Mouse (Mus musculus): ENCODE measurements around the gene Zzef1. TPM values are rescaled to one million over a fixed set of nuclear protein-coding genes. Genes with fewer than 3 reads are reported as not detected.

Zzef1 gene
- polyA plus RNA-seq, 1 experiment from 2014 or later = 9.8 TPM

DNA sequence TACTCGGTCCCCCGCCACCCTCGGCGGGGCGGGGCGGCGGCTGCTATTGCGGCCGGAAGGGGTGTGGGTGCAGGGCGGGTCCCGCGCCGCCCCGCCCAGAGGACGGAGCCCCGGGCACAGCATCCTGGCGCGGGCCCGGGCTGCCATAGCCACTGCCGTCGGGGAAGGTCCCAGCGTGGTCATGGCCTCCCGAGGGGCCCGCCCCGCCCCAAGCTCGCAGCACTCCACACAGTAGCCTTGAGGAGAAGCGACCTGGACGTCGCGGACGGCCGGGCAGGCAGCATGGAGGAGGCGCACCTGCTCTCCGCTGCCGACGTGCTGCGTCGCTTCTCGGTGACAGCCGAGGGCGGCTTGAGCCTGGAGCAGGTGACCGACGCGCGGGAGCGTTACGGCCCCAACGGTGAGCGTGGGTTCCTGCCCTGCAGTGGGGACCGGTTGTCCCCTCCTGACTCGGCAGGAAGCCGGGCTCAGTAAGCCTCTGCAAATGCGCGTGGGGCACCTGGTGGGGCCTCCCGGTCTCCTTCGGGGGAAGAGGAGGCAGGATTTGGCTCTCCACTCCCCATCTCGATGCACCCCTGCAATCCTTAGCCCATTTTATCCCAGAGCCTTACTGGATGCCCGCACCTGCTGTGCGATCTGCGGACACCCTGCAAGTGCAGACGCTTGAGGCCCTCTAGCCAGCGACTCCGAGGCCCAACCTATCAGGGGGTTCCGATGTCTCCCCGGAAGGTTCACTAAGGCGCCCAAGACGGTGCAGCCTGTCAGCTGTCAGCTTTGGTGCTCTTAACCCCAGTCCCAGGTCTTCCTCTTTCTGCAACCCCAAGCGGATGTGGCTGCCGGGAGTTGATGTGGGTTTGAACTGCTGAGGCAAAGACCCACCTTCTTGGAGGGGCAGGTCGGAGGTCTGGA lies 165.3 kb downstream of the Zzef1 start, which contains the start of gene Atp2a3:
Atp2a3 (plus strand) TSS at position 98 of the 909 bp plus-strand sequence.
- Histone ChIP-seq H3K9me3 (no peaks in the 10 kb centered on the region), H3K4me2 (replicated peaks) (peak within 1 kb of the TSS; percentile 52), H3K36me3 (no peaks in the 10 kb centered on the region), H3K27me3 (peaks cover 49% of the 10 kb centered on the region), H3K9ac (no peak within 1 kb of the TSS), H3K4me1 (peaks cover 10% of the 10 kb centered on the region), H3K27ac (no peak within 1 kb of the TSS), H3K4me3 (peak within 1 kb of the TSS; percentile 37)
- WGBS = 3% methylated on average over 63 of the region's 70 CpGs
- ATAC-seq (ENCODE audit: insufficient number of reproducible peaks, insufficient read depth, low FRiP score, low TSS enrichment) = no peak

- Histone ChIP-seq H3K4me3 (no peak overlapping the region), H3K36me3 (no peaks in the 10 kb centered on the region), H3K4me1 (peaks cover 10% of the 10 kb centered on the region), H3K9me3 (no peaks in the 10 kb centered on the region), H3K27me3 (peaks cover 49% of the 10 kb centered on the region), H3K4me2 (replicated peaks) (no peak overlapping the region), H3K27ac (no peak overlapping the region), H3K9ac (no peak overlapping the region)
- no peak for ATAC-seq (ENCODE audit: insufficient number of reproducible peaks, insufficient read depth, low FRiP score, low TSS enrichment)
- 75% methylated on average over 2 of the region's 2 CpGs for whole genome bisulfite sequencing
These were observed 166.4 kb downstream of the Zzef1 start for GRCm38 (mm10) chr11:72962378-72962777.

- Histone ChIP-seq H3K4me1 (peaks cover 10% of the 10 kb centered on the region), H3K27ac (no peak overlapping the region), H3K36me3 (no peaks in the 10 kb centered on the region), H3K9me3 (no peaks in the 10 kb centered on the region), H3K4me2 (replicated peaks) (no peak overlapping the region), H3K4me3 (no peak overlapping the region), H3K27me3 (peaks cover 49% of the 10 kb centered on the region), H3K9ac (no peak overlapping the region)
- no peak for ATAC-seq (ENCODE audit: insufficient number of reproducible peaks, insufficient read depth, low FRiP score, low TSS enrichment)
- WGBS = 35% methylated on average over 7 of the region's 7 CpGs
These were observed 167.2 kb downstream of the Zzef1 start for GRCm38 (mm10) chr11:72963058-72963788.

- WGBS = 65% methylated on average over 3 of the region's 3 CpGs
- Histone ChIP-seq H3K9me3 (no peaks in the 10 kb centered on the region), H3K4me3 (no peak overlapping the region), H3K27ac (no peak overlapping the region), H3K4me2 (replicated peaks) (no peak overlapping the region), H3K4me1 (peaks cover 10% of the 10 kb centered on the region), H3K36me3 (no peaks in the 10 kb centered on the region), H3K27me3 (peaks cover 49% of the 10 kb centered on the region), H3K9ac (no peak overlapping the region)
- ATAC-seq (ENCODE audit: insufficient number of reproducible peaks, insufficient read depth, low FRiP score, low TSS enrichment) = no peak
These were observed 167.8 kb downstream of the Zzef1 start for GRCm38 (mm10) chr11:72963789-72964294.

DNA sequence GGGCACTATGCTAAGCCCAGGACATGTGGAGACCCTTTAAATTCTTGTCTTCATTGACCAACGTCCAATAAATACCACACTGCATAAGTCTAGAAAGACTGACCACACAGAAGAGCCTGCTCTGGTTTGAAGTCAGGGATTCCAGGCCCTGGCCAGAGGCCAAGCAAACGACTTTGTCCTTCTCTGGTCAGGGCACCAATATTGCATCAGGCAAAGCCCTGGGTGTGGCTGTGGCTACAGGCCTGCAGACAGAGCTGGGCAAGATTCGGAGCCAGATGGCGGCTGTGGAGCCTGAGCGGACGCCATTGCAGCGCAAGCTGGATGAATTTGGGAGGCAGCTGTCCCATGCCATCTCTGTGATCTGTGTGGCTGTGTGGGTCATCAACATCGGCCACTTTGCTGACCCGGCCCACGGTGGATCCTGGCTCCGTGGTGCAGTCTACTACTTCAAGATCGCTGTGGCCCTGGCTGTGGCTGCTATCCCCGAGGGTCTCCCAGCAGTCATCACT lies 179.0 kb downstream of the Zzef1 start:
- 81% methylated on average over 13 of the region's 13 CpGs for WGBS
- Histone ChIP-seq H3K4me2 (replicated peaks) (no peak overlapping the region), H3K9me3 (no peaks in the 10 kb centered on the region), H3K4me3 (no peak overlapping the region), H3K27me3 (no peaks in the 10 kb centered on the region), H3K9ac (no peak overlapping the region), H3K27ac (no peak overlapping the region), H3K36me3 (no peaks in the 10 kb centered on the region), H3K4me1 (no peaks in the 10 kb centered on the region)
- ATAC-seq (ENCODE audit: insufficient number of reproducible peaks, insufficient read depth, low FRiP score, low TSS enrichment) = no peak

Small RNA genes lying within 50 kb of the gene (microRNA-seq; reads per million reads assigned to microRNA genes)
- gene Gm44467 = not detected

Other genes starting within 250 kb of the Zzef1 start
- not detected in 2 replicates for gene Spns3, start 245.7 kb upstream of the Zzef1 start, polyA plus RNA-seq (2016; fragmentation: Nextera tagmentation; extraction: Ambion mirVana)
- 90.3 and 90.8 TPM in 2 replicates for gene Ube2g1, start 188.9 kb upstream of the Zzef1 start, polyA plus RNA-seq (2016; fragmentation: Nextera tagmentation; extraction: Ambion mirVana)
- gene Ankfy1, start 106.2 kb upstream of the Zzef1 start, polyA plus RNA-seq (2016; fragmentation: Nextera tagmentation; extraction: Ambion mirVana) = 29.8 and 31.6 TPM in 2 replicates
- gene Cyb5d2, start 84 bp upstream of the Zzef1 start, polyA plus RNA-seq (2016; fragmentation: Nextera tagmentation; extraction: Ambion mirVana) = 4.7 and 5.2 TPM in 2 replicates
- 1.3 and 2.3 TPM in 2 replicates for gene Atp2a3, start 164.9 kb downstream of the Zzef1 start, polyA plus RNA-seq (2016; fragmentation: Nextera tagmentation; extraction: Ambion mirVana)
- gene P2rx1, start 202.9 kb downstream of the Zzef1 start, polyA plus RNA-seq (2016; fragmentation: Nextera tagmentation; extraction: Ambion mirVana) = 0.98 and 1.0 TPM in 2 replicates
- 10.6 and 11.0 TPM in 2 replicates for gene Camkk1, start 222.8 kb downstream of the Zzef1 start, polyA plus RNA-seq (2016; fragmentation: Nextera tagmentation; extraction: Ambion mirVana)

Data from embryonic facial prominence, embryonic 12.5 days (tissue).